Mouse (Mus musculus) limb, embryonic 10.5 days (tissue): ENCODE measurements around the gene Atf7ip2. TPM values are rescaled to one million over a fixed set of nuclear protein-coding genes. Genes with fewer than 3 reads are reported as not detected.
"Not testable (repeated sequence)": the region's sequence is repeated elsewhere in the genome, so short reads cannot be mapped to it uniquely, and the experiment has no call there.

ENCODE experiments used
- DNase-seq: peaks from one replicate; pipeline ENCODE4 v3.0.0-alpha.2; 2017; ENCODE audit warnings: low spot score
- H3K27ac ChIP-seq: fragments of 300-500 bp; sonication (generic); 2 replicates; pipeline ENCODE4 v1.5.1; 2016; ENCODE audit warnings: mild to moderate bottlenecking
- H3K27me3 ChIP-seq: fragments of 300-500 bp; sonication (generic); 2 replicates; pipeline ENCODE4 v1.6.1; 2016; ENCODE audit warnings: low read depth, mild to moderate bottlenecking; ENCODE audit not compliant: poor library complexity, severe bottlenecking
- H3K36me3 ChIP-seq: fragments of 300-500 bp; sonication (generic); 2 replicates; pipeline ENCODE4 v1.6.1; 2016; ENCODE audit warnings: mild to moderate bottlenecking, moderate library complexity
- H3K4me1 ChIP-seq: fragments of 300-500 bp; sonication (generic); 2 replicates; pipeline ENCODE4 v1.6.1; 2016
- H3K4me3 ChIP-seq: fragments of 300-500 bp; sonication (generic); 2 replicates; pipeline ENCODE4 v1.5.1; 2016; ENCODE audit warnings: mild to moderate bottlenecking, moderate library complexity
- H3K9me3 ChIP-seq: fragments of 300-500 bp; sonication (generic); replicated peaks from 2 replicates; pipeline ENCODE4 v1.6.1; 2016; ENCODE audit warnings: mild to moderate bottlenecking
- WGBS: fragments of 180-500 bp; shearing (Covaris S2); methylation state at CpG from one replicate; pipeline ENCODE4 v1.1.7; 2016; 5-methylcytosine and 5-hydroxymethylcytosine counted together
- polyA plus RNA-seq: library from polyadenylated mRNA; unstranded; fragments of >200 nt; fragmentation: Nextera tagmentation; extraction: Ambion mirVana; gene quantifications from 2 replicates; pipeline ENCODE4 v1.2.1, GENCODE M21; 2016

Atf7ip2 gene
- 2.0 and 3.1 TPM in 2 replicates for polyA plus RNA-seq

GRCm38 (mm10) chr16:10192679-10193506 lies at the start of gene Atf7ip2:
Atf7ip2 (plus strand) TSS chr16:10192712.
- Histone ChIP-seq H3K4me3 (peak within 1 kb of the TSS; percentile 61), H3K36me3 (no peaks in the 10 kb centered on the region), H3K27ac (peak within 1 kb of the TSS; percentile 86), H3K4me1 (peaks cover 7% of the 10 kb centered on the region; the same call in 1 of the 2 replicates), H3K27me3 (no peaks in the 10 kb centered on the region), H3K9me3 (no peaks in the 10 kb centered on the region)
- peak; percentile 92 for DNase-seq
- WGBS = under 1% methylated on average over 63 of the region's 63 CpGs

- Histone ChIP-seq H3K36me3 (no peaks in the 10 kb centered on the region), H3K27ac (no peak overlapping the region), H3K4me3 (no peak overlapping the region), H3K27me3 (no peaks in the 10 kb centered on the region), H3K9me3 (no peaks in the 10 kb centered on the region), H3K4me1 (no peaks in the 10 kb centered on the region)
- no peak for DNase-seq
- WGBS = 61% methylated on average over 2 of the region's 2 CpGs
These were observed 49.3 kb upstream of the Atf7ip2 start for GRCm38 (mm10) chr16:10143166-10143565.

DNA sequence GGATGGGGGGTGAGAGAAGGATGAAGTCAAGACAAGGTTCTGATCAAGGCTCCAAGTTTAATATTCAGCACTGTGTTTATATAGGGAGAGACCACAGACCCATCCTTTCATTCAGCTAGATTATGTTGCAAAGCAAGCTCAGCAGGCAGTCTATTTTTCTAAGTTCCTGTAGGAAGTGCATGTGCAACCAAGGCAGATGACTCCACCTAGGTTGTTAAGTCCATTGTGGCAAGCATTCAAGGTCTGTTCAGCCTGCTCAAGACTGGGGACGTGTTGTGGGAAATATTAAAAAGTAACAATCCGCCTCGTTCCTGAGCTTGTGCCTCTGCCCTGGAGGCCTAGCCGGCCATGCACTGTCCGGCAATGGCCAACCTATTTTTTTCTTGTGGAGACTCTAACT lies 45.1 kb upstream of the Atf7ip2 start:
- 94% methylated on average over 5 of the region's 5 CpGs for WGBS
- H3K4me1 ChIP-seq = no peaks in the 10 kb centered on the region
- H3K27me3 ChIP-seq = no peaks in the 10 kb centered on the region
- DNase-seq = no peak
- no peak overlapping the region for H3K27ac ChIP-seq
- no peaks in the 10 kb centered on the region for H3K36me3 ChIP-seq
- no peaks in the 10 kb centered on the region for H3K9me3 ChIP-seq
- no peak overlapping the region for H3K4me3 ChIP-seq

DNA sequence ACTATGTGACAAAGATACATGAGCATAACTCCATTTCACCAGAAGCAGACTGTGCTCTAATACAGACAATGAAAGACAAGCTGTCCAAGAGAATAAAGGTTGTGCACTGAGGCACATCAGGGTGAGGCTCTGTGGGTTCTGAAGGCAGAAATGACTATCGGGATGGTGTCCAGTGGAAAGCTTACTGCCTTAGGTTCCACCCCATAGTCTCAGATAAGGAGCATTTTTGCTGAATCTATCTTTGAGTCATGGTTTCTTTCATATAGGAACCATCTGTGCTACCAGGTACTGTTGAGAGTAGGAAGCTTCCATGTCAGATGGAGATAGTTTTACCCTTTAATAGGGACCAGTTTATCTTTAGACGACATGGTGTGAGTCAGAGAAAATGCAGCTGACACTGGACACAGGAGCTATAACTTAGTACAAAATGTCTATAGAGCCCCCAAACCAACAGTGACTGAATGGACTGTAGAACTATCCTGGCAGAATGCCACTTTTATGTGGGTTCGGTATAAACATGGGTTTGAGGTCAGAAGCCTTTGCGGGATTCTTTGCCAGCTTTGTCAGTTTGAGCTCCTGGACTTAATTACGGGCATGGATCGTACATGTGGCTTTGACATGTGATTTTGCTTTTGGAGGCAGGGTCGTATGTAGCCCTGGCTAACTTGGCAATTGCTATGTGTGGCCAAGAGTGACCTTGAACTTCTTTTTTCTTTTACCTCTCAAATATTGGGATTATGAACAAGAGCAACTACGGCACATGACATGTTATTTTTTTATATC lies 23.2 kb upstream of the Atf7ip2 start:
- H3K4me3 ChIP-seq = no peak overlapping the region
- H3K27me3 ChIP-seq = no peaks in the 10 kb centered on the region
- no peaks in the 10 kb centered on the region for H3K9me3 ChIP-seq
- H3K27ac ChIP-seq = no peak overlapping the region
- H3K36me3 ChIP-seq = no peaks in the 10 kb centered on the region
- no peak for DNase-seq
- WGBS = 91% methylated on average over 8 of the region's 8 CpGs
- no peaks in the 10 kb centered on the region for H3K4me1 ChIP-seq

- DNase-seq = no peak
- no peak within 1 kb of the TSS for H3K27ac ChIP-seq
- H3K4me3 ChIP-seq = no peak within 1 kb of the TSS
- H3K27me3 ChIP-seq = no peaks in the 10 kb centered on the region
- H3K4me1 ChIP-seq = no peaks in the 10 kb centered on the region
- WGBS = 87% methylated on average over 22 of the region's 22 CpGs
- no peaks in the 10 kb centered on the region for H3K9me3 ChIP-seq
- no peaks in the 10 kb centered on the region for H3K36me3 ChIP-seq
These were observed 22.5 kb upstream of the Atf7ip2 start, which contains the start of gene Rpl39l for GRCm38 (mm10) chr16:10170005-10170404. Rpl39l (plus strand) TSS chr16:10170226.

DNA sequence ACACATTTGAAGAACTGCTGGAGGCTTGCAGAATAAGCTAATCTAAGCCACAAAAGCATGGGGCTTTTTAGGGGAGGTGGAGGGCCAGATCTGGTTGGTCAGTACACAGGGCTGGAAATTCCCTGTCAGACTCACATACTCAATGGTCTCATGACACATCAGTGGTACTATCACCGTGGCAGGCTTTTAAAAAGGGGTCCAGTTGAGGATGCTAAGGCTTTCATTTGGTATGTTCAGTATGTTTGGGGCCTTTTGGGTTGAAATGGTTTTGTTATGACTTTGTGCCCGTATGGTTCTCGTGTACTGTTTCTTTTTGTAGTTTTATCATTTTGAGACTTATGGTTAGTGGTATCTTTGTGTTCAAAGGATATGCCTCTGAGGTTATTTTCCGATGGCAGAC lies 21.2 kb upstream of the Atf7ip2 start:
- no peak overlapping the region for H3K27ac ChIP-seq
- H3K4me1 ChIP-seq = no peaks in the 10 kb centered on the region
- H3K9me3 ChIP-seq = no peaks in the 10 kb centered on the region
- H3K4me3 ChIP-seq = no peak overlapping the region
- H3K36me3 ChIP-seq = no peaks in the 10 kb centered on the region
- 81% methylated on average over 4 of the region's 4 CpGs for WGBS
- DNase-seq = no peak
- H3K27me3 ChIP-seq = no peaks in the 10 kb centered on the region

DNA sequence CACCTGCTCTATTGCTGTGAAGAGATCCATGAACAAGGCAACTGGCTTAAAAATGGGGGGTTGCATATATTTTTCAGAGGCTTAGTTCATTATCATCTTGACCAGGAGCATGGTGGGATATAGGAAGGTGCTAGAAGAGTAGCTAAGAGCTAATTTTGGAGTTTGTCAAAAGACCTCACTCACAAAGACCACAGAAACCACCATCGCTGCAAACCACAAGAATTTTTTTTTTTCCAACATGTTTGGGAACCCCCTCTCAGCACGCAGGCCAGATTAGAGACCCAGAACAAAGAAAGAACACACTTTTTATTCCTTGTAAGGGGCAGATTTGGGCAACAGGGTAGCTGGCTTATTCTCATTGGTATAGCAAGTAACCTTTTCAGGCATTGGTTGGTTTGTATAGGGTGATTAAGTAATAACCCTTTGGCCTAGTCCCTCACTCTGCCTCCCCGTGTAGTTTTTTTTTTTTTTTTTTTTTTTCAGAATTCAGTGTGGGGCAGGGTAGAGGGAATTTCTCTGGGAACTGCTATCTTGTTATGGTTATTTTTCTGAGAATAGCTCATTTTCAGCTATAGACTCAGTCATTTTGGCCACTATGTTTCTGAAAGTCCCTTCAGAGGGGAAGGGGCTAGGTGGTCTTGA lies 20.2 kb upstream of the Atf7ip2 start:
- 92% methylated on average over 3 of the region's 3 CpGs for WGBS
- no peaks in the 10 kb centered on the region for H3K27me3 ChIP-seq

DNA sequence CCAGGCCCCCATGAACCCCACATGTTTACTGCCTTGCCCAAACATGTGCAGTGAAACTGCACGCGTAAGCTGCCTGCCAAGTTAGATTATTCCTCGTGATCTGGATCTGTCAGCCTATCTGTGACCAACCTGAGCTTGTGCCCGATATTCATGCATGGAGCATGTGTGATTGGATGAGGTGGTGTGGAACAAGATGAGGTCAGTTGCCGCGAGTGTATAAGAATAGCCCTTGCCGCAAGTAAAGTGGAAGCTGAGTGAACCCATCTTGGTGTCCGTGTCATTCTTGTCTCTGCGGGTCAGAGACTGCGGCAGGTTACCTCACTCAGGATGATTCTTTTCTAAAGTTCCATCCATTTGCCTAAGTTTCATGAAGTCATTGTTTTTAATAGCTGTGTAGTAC lies 5.1 kb upstream of the Atf7ip2 start:
- H3K4me3 ChIP-seq, H3K4me1 ChIP-seq, DNase-seq, H3K27me3 ChIP-seq, H3K36me3 ChIP-seq, H3K27ac ChIP-seq: not testable (repeated sequence)
- WGBS = 96% methylated on average over 10 of the region's 10 CpGs
- peaks cover 10% of the 10 kb centered on the region; the same call in 1 of the 2 replicates for H3K9me3 ChIP-seq

More for the DNA sequence above, 20.2 kb upstream of the Atf7ip2 start:
- Histone ChIP-seq H3K27ac (no peak overlapping the region), H3K4me1 (no peaks in the 10 kb centered on the region), H3K36me3 (no peaks in the 10 kb centered on the region), H3K9me3 (0 out of 2 replicates have a peak, but pooled peaks cover 2% of the 10 kb centered on the region), H3K4me3 (no peak overlapping the region)
- no peak for DNase-seq

- Histone ChIP-seq H3K4me3 (no peak overlapping the region), H3K9me3 (no peaks in the 10 kb centered on the region), H3K27me3 (no peaks in the 10 kb centered on the region), H3K4me1 (no peaks in the 10 kb centered on the region), H3K27ac (no peak overlapping the region), H3K36me3 (peaks cover 3% of the 10 kb centered on the region; the same call in 1 of the 2 replicates)
- no peak for DNase-seq
- 92% methylated on average over 1 of the region's 1 CpGs for WGBS
These were observed 16.3 kb downstream of the Atf7ip2 start for GRCm38 (mm10) chr16:10208777-10209176.

- not testable (repeated sequence) for H3K4me1 ChIP-seq, H3K9me3 ChIP-seq, H3K27me3 ChIP-seq, H3K36me3 ChIP-seq, H3K4me3 ChIP-seq, H3K27ac ChIP-seq, DNase-seq
- 94% methylated on average over 1 of the region's 1 CpGs for WGBS
These were observed 23.9 kb downstream of the Atf7ip2 start for GRCm38 (mm10) chr16:10216366-10216765.

GRCm38 (mm10) chr16:10217020-10217419 lies 24.5 kb downstream of the Atf7ip2 start:
- DNase-seq, H3K27ac ChIP-seq: not testable (repeated sequence)
- 92% methylated on average over 2 of the region's 2 CpGs for WGBS

GRCm38 (mm10) chr16:10227361-10227760 lies 34.8 kb downstream of the Atf7ip2 start:
- WGBS = 63% methylated on average over 2 of the region's 2 CpGs
- Histone ChIP-seq H3K4me1 (no peaks in the 10 kb centered on the region), H3K4me3 (no peak overlapping the region), H3K27ac (no peak overlapping the region), H3K27me3 (no peaks in the 10 kb centered on the region), H3K36me3 (no peaks in the 10 kb centered on the region), H3K9me3 (no peaks in the 10 kb centered on the region)
- no peak for DNase-seq

More at GRCm38 (mm10) chr16:10217020-10217419, 24.5 kb downstream of the Atf7ip2 start:
- not testable (repeated sequence) for H3K36me3 ChIP-seq, H3K9me3 ChIP-seq, H3K4me3 ChIP-seq, H3K27me3 ChIP-seq, H3K4me1 ChIP-seq

DNA sequence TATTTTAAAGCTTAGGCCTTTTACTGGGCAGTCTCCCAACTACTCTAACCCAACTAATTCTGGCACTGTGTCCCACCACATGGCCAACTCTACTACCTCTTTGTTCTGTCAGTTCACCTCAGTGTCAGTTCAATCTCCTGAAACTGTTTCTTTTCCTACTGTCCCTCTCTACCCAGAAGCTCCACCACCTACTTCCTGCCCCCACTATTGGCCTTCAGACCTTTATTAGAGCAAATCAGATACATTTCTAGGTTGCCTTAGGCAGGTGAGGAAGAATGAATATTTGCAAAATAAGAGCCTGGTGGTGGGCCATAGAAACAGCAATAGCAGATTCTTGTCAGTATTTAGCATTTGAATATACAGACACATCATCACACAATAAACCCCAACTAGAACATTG lies 44.1 kb downstream of the Atf7ip2 start:
- Histone ChIP-seq H3K27me3 (no peaks in the 10 kb centered on the region), H3K36me3 (no peaks in the 10 kb centered on the region), H3K27ac (no peak overlapping the region), H3K9me3 (no peaks in the 10 kb centered on the region), H3K4me1 (no peaks in the 10 kb centered on the region), H3K4me3 (no peak overlapping the region)
- no peak for DNase-seq
